Mouse (Mus musculus): ENCODE results near the gene Vps72.
"Not testable (repeated sequence)": the region's sequence is repeated elsewhere in the genome, so short reads cannot be mapped to it uniquely, and the experiment has no call there.

Vps72 gene

GRCm38 (mm10) chr3:95134133-95134532 lies 23.3 kb downstream of the Vps72 start:
- DNase-seq, result not testable (repeated sequence)

GRCm38 (mm10) chr3:95135023-95135422 lies 24.2 kb downstream of the Vps72 start:
- peak; percentile 81 for DNase-seq

GRCm38 (mm10) chr3:95135433-95136052 lies 24.7 kb downstream of the Vps72 start:
- DNase-seq, result no peak

- no peak for DNase-seq
Observed at GRCm38 (mm10) chr3:95136336-95136735, 25.5 kb downstream of the Vps72 start.

- DNase-seq, result peak; percentile 55
Observed at GRCm38 (mm10) chr3:95139586-95140288, 28.9 kb downstream of the Vps72 start.

GRCm38 (mm10) chr3:95140289-95140595 lies 29.4 kb downstream of the Vps72 start:
- DNase-seq, result no peak

- no peak for DNase-seq
Observed at GRCm38 (mm10) chr3:95140795-95141194, 30.0 kb downstream of the Vps72 start.

- DNase-seq, result no peak
Observed at GRCm38 (mm10) chr3:95141474-95141873, 30.7 kb downstream of the Vps72 start.

- DNase-seq, result peak; percentile 52
Observed at GRCm38 (mm10) chr3:95141952-95142616, 31.3 kb downstream of the Vps72 start, which contains the start of gene Tnfaip8l2. TSS of gene Tnfaip8l2 (minus strand) at chr3:95142360.

GRCm38 (mm10) chr3:95142617-95143011 lies 31.8 kb downstream of the Vps72 start:
- peak; percentile 92 for DNase-seq

GRCm38 (mm10) chr3:95147924-95148323 lies 37.1 kb downstream of the Vps72 start:
- no peak for DNase-seq

GRCm38 (mm10) chr3:95153874-95154273 lies 43.1 kb downstream of the Vps72 start:
- peak; percentile 54 for DNase-seq

- no peak for DNase-seq
Observed at GRCm38 (mm10) chr3:95159511-95159986, 48.7 kb downstream of the Vps72 start.

- peak; percentile 94 for DNase-seq
Observed at GRCm38 (mm10) chr3:95159987-95160963, 49.5 kb downstream of the Vps72 start, which contains the start of gene Sema6c. TSS of gene Sema6c (plus strand) at chr3:95160457.

GRCm38 (mm10) chr3:95161041-95161551 lies 50.3 kb downstream of the Vps72 start:
- no peak for DNase-seq

- no peak for DNase-seq
Observed at GRCm38 (mm10) chr3:95161618-95162344, 51.0 kb downstream of the Vps72 start.

GRCm38 (mm10) chr3:95162345-95162628 lies 51.5 kb downstream of the Vps72 start:
- no peak for DNase-seq

- DNase-seq, result peak; percentile 48
Observed at GRCm38 (mm10) chr3:95163419-95164255, 52.8 kb downstream of the Vps72 start.

GRCm38 (mm10) chr3:95164256-95164550 lies 53.4 kb downstream of the Vps72 start:
- DNase-seq, result no peak

- DNase-seq, result no peak
Observed at GRCm38 (mm10) chr3:95164840-95165239, 54.0 kb downstream of the Vps72 start.

- DNase-seq, result no peak
Observed at GRCm38 (mm10) chr3:95169996-95170395, 59.2 kb downstream of the Vps72 start.

Measured in lung, postnatal 10 days (tissue).